Mouse (Mus musculus) brain, embryonic 14.5 days (tissue): ENCODE data around the gene Ctnna2. TPM values are rescaled to one million over a fixed set of nuclear protein-coding genes. Genes with fewer than 3 reads are reported as not detected.

Experiments used
- DNase-seq: peaks from one replicate; pipeline ENCODE4 v3.0.0-alpha.2; 2011; ENCODE audit warnings: low read depth
- CTCF ChIP-seq: fragments of 200-500 bp; IDR thresholded peaks from 2 replicates; pipeline ENCODE4 v1.5.1; 2012; ENCODE audit warnings: inconsistent platforms, mild to moderate bottlenecking, moderate library complexity, borderline replicate concordance; ENCODE audit not compliant: insufficient read depth, insufficient read length; ENCODE audit errors: extremely low read depth
- POLR2A ChIP-seq: fragments of 200-500 bp; IDR thresholded peaks from 2 replicates; pipeline ENCODE4 v1.6.1; 2012; ENCODE audit warnings: mild to moderate bottlenecking, inconsistent platforms, borderline replicate concordance; ENCODE audit not compliant: poor library complexity, insufficient read depth, insufficient read length, severe bottlenecking; ENCODE audit errors: extremely low read depth
- polyA plus RNA-seq: library from polyadenylated mRNA; depleted of rRNA; stranded (reverse); fragments of >200 nt; gene quantifications from 2 replicates; pipeline ENCODE4 v1.2.3, GENCODE M21; 2012

Ctnna2 gene
- polyA plus RNA-seq, 1 experiment, result 150 TPM

DNA sequence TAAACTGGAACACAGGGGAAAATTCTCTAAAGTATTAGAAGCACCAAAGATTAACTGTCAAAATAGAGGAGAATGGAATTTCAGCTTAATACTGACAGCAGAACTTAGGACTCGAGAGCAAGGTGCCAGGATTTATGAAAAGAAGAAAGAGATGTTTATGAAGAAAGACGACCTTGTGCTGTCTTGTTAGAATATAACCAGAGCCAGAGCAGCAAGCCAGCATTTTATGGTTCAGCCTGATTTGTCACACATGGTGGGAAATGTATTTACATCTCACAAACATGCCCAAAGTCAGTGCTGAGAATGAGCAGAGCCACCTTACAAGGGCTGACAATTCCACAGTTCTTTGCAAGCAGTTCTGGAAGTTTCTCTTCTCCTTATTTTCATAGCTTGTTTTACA lies 110.2 kb downstream of the Ctnna2 start:
- DNase-seq, result no peak
- TF ChIP-seq POLR2A, result no peak
- no peak for TF ChIP-seq CTCF

DNA sequence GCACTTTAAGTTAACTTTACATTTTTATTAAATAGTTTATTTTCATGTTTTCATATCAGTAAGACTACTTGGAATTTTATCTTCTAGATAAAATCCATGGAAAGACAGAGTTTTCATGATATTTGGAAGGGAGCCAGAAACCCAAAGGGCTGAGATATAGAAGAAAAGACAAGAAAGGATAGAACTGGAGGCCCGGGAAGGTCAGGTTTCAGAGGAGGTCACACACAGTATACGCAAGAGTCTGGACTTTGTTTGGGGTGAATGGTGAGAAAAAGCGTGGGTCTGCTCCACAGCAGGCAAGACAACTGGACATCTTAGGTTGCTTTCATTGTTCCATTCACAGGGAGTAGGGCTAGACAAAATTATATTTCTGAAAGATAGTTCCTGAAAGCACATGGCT lies 111.4 kb downstream of the Ctnna2 start:
- TF ChIP-seq POLR2A, result no peak
- TF ChIP-seq CTCF, result no peak
- DNase-seq, result no peak

DNA sequence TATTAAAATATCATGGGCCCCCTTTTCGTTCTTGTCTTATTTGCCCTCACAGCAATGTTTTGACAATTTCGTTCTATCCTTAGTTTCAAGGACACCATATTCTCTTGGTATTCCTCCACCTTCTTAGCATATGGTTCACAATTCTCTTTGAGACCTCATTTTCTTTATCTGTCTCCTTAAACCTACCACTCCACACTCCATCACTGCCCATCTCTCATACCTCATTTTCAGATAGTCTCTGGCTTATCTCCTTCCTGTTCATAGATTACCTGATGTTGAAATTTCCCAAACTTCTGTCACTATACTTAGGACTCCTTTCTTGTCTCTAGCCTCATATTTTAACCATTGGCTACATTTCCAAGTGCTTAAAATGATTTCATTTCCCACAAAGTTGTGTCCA lies 116.1 kb downstream of the Ctnna2 start:
- TF ChIP-seq CTCF (no peak), POLR2A (no peak)
- no peak for DNase-seq

DNA sequence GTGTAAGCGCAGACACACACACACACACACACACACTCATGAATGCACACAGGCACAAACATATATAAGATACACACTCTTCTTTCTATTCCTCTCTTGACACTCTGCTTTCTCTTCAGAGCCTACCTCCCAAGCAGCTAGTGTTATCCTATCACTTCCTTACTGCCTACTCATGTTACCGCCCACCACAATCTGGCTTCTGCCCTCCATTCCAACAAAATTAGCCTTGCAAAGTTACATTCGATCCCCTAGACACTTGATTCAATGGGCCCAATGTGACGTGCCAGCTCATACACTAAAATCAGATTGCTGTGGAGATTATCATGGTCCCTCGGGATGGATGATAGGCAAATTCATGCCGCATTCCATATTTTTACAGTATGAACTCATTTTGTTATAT lies 116.7 kb downstream of the Ctnna2 start:
- TF ChIP-seq POLR2A (no peak), CTCF (no peak)
- no peak for DNase-seq

DNA sequence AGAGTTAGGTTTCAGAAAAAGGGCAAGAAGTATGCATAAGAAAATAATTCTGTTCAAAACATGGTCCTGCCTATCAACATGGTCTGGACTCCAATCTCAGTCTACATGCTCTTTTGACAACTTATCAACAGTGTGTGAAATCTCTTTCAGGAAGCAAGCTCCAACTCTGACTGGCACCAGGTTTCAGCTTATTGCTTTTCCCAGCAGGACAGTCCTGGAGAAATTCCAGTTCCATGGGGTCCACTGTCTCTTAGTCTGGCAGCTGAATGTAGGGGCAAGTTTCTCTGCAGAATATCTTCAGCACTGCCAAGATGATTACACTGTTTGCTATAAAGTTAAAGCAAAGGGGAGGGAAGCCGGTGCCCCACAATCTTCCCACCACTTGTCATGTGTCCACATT lies 130.1 kb downstream of the Ctnna2 start:
- peak; percentile 41 for DNase-seq
- TF ChIP-seq CTCF (no peak), POLR2A (no peak)

GRCm38 (mm10) chr6:77848796-77849195 lies 130.7 kb downstream of the Ctnna2 start:
- DNase-seq, result peak; percentile 40
- TF ChIP-seq POLR2A (no peak), CTCF (no peak)

- peak; percentile 74 for DNase-seq
Observed at GRCm38 (mm10) chr6:77847651-77848050, 131.8 kb downstream of the Ctnna2 start.

DNA sequence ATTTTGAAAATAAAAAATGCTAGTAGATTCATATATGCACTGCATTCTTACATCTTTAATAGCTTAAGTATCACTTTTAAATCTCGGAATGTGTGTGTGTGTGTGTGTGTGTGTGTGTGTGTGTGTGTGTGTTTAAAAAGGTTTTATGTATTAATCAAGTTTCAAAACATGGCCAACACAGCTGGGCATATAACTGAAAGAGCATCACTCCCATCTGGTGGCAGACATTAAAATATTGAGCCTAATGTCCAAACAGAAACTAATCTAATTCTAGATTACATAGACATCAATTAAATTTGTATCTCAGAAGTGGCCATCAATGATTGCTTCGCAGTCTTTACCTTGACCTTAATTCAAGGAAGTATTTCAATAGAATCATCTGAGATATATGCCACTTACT lies 140.4 kb downstream of the Ctnna2 start:
- DNase-seq, result peak; percentile 49
- TF ChIP-seq CTCF, result no peak
- no peak for TF ChIP-seq POLR2A

More at GRCm38 (mm10) chr6:77847651-77848050, 131.8 kb downstream of the Ctnna2 start:
- no peak for TF ChIP-seq POLR2A

GRCm38 (mm10) chr6:77838653-77839052 lies 140.8 kb downstream of the Ctnna2 start:
- TF ChIP-seq POLR2A, result no peak
- no peak for TF ChIP-seq CTCF
- peak; percentile 76 for DNase-seq

GRCm38 (mm10) chr6:77837543-77837942 lies 142.0 kb downstream of the Ctnna2 start:
- no peak for DNase-seq
- no peak for TF ChIP-seq POLR2A
- TF ChIP-seq CTCF, result no peak

DNA sequence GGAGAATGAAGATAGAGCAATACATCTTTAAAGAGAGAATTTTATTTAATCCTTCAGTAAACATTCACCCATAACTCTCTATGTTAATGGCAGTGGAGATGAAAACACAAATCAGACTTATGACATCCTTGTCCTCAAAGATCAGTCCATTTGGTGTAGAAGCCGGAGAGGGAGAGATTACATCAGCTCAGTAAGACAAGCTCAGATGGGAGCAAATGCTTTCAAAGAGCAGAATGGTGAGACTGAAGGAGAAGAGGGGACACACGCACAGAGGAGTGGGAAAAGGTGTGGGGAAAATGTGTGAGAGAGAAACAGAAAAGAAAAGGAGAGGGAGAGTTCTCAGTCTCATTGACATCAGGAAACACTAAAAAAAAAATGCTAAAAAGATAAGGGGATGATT lies 144.8 kb downstream of the Ctnna2 start:
- no peak for TF ChIP-seq CTCF
- no peak for TF ChIP-seq POLR2A
- no peak for DNase-seq

GRCm38 (mm10) chr6:77827526-77827925 lies 152.0 kb downstream of the Ctnna2 start:
- DNase-seq, result peak; percentile 75
- TF ChIP-seq CTCF (no peak), POLR2A (no peak)

- no peak for DNase-seq
- no peak for TF ChIP-seq POLR2A
- TF ChIP-seq CTCF, result no peak
Observed at GRCm38 (mm10) chr6:77817116-77817515, 162.4 kb downstream of the Ctnna2 start.

GRCm38 (mm10) chr6:77811041-77811440 lies 168.5 kb downstream of the Ctnna2 start:
- TF ChIP-seq POLR2A, result no peak
- TF ChIP-seq CTCF, result no peak
- DNase-seq, result no peak
